Mouse (Mus musculus) testis, adult 2 months (tissue): Measurements from ENCODE around the gene Cadm4.

Source experiments
- CTCF ChIP-seq: fragments of 200-500 bp; IDR thresholded peaks from 2 replicates; pipeline ENCODE4 v1.5.1; 2012; ENCODE audit warnings: low read depth, mild to moderate bottlenecking, inconsistent platforms, low read length, moderate library complexity; ENCODE audit not compliant: control insufficient read depth, insufficient read depth, insufficient replicate concordance
- POLR2A ChIP-seq: fragments of 200-500 bp; IDR thresholded peaks from 2 replicates; pipeline ENCODE4 v1.6.1; 2012; ENCODE audit warnings: low read depth, mild to moderate bottlenecking, inconsistent platforms, low read length, moderate library complexity; ENCODE audit not compliant: control insufficient read depth

GRCm38 (mm10) chr7:24454199-24454598 lies 27.6 kb upstream of the Cadm4 start:
- TF ChIP-seq CTCF: no peak
- no peak for TF ChIP-seq POLR2A
